Mouse (Mus musculus) heart, embryonic 10.5 days (tissue): ENCODE measurements around the gene Camk1d. TPM values are rescaled to one million over a fixed set of nuclear protein-coding genes. Genes with fewer than 3 reads are reported as not detected.

Experiments
- DNase-seq: peaks from one replicate; pipeline ENCODE4 v3.0.0-alpha.2; 2017; ENCODE audit warnings: low spot score
- H3K27ac ChIP-seq: fragments of 300-500 bp; sonication (generic); 2 replicates; pipeline ENCODE4 v1.5.1; 2016; ENCODE audit warnings: mild to moderate bottlenecking
- H3K27me3 ChIP-seq: fragments of 300-500 bp; sonication (generic); 2 replicates; pipeline ENCODE4 v1.6.1; 2016; ENCODE audit warnings: mild to moderate bottlenecking; ENCODE audit not compliant: poor library complexity, insufficient read depth, severe bottlenecking
- H3K36me3 ChIP-seq: fragments of 300-500 bp; sonication (generic); 2 replicates; pipeline ENCODE4 v1.6.1; 2016; ENCODE audit warnings: mild to moderate bottlenecking, moderate library complexity
- H3K4me1 ChIP-seq: fragments of 300-500 bp; sonication (generic); 2 replicates; pipeline ENCODE4 v1.6.1; 2016; ENCODE audit warnings: mild to moderate bottlenecking
- H3K4me3 ChIP-seq: fragments of 300-500 bp; sonication (generic); 2 replicates; pipeline ENCODE4 v1.5.1; 2016; ENCODE audit warnings: mild to moderate bottlenecking, moderate library complexity
- H3K9me3 ChIP-seq: fragments of 300-500 bp; sonication (generic); 2 replicates; pipeline ENCODE4 v1.6.1; 2016; ENCODE audit warnings: mild to moderate bottlenecking, moderate library complexity
- WGBS: fragments of 180-500 bp; shearing (Covaris S2); methylation state at CpG from one replicate; pipeline ENCODE4 v1.1.7; 2016; 5-methylcytosine and 5-hydroxymethylcytosine counted together
- polyA plus RNA-seq: library from polyadenylated mRNA; unstranded; fragments of >200 nt; fragmentation: Nextera tagmentation; extraction: Ambion mirVana; gene quantifications from 2 replicates; pipeline ENCODE4 v1.2.1, GENCODE M21; 2016

Gene Camk1d
- polyA plus RNA-seq, 1 experiment from 2014 or later: 1.1 TPM

- Histone ChIP-seq H3K9me3 (no peaks in the 10 kb centered on the region), H3K36me3 (no peaks in the 10 kb centered on the region), H3K27ac (no peak overlapping the region), H3K4me3 (no peak overlapping the region), H3K4me1 (peaks cover 12% of the 10 kb centered on the region; the same call in 1 of the 2 replicates), H3K27me3 (no peaks in the 10 kb centered on the region)
- whole genome bisulfite sequencing: 76% methylated on average over 7 of the region's 7 CpGs
- no peak for DNase-seq
These were observed 41.3 kb downstream of the Camk1d start for GRCm38 (mm10) chr2:5672906-5673589.

DNA sequence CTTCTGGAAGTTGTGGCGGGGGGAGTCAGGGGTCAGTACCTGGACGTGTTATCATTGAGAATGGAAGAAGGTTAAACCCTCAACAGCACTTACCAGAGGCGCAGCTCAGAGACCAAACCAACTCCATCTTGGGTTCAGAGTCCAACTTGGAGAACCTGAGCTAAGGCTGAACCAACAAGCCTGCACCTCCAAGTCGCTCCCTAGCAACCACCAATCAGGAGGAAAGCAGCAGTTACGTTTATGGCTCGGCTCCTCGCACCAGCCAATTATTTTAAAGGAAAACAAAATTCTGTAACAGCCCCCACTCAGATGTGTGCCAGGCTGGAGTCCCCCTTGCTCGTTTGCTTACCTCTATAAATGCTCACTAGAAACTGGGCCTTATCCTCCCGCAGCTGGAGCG is 44.2 kb downstream of the Camk1d start:
- no peaks in the 10 kb centered on the region for H3K4me1 ChIP-seq
- H3K27ac ChIP-seq: no peak overlapping the region
- WGBS: 88% methylated on average over 10 of the region's 10 CpGs
- no peaks in the 10 kb centered on the region for H3K9me3 ChIP-seq
- no peaks in the 10 kb centered on the region for H3K36me3 ChIP-seq
- no peak for DNase-seq
- H3K27me3 ChIP-seq: no peaks in the 10 kb centered on the region
- H3K4me3 ChIP-seq: no peak overlapping the region

- 84% methylated on average over 15 of the region's 15 CpGs for WGBS
These were observed 44.7 kb downstream of the Camk1d start for GRCm38 (mm10) chr2:5669498-5670040.

GRCm38 (mm10) chr2:5668940-5669339 is 45.4 kb downstream of the Camk1d start:
- H3K4me3 ChIP-seq: no peak overlapping the region
- H3K27ac ChIP-seq: no peak overlapping the region
- no peaks in the 10 kb centered on the region for H3K36me3 ChIP-seq
- H3K9me3 ChIP-seq: no peaks in the 10 kb centered on the region
- H3K4me1 ChIP-seq: no peaks in the 10 kb centered on the region
- DNase-seq: no peak
- 85% methylated on average over 4 of the region's 4 CpGs for WGBS
- no peaks in the 10 kb centered on the region for H3K27me3 ChIP-seq

More at GRCm38 (mm10) chr2:5669498-5670040, 44.7 kb downstream of the Camk1d start:
- H3K9me3 ChIP-seq: no peaks in the 10 kb centered on the region
- no peak for DNase-seq
- H3K4me1 ChIP-seq: no peaks in the 10 kb centered on the region
- no peak overlapping the region for H3K27ac ChIP-seq
- H3K4me3 ChIP-seq: no peak overlapping the region
- H3K36me3 ChIP-seq: no peaks in the 10 kb centered on the region
- no peaks in the 10 kb centered on the region for H3K27me3 ChIP-seq

DNA sequence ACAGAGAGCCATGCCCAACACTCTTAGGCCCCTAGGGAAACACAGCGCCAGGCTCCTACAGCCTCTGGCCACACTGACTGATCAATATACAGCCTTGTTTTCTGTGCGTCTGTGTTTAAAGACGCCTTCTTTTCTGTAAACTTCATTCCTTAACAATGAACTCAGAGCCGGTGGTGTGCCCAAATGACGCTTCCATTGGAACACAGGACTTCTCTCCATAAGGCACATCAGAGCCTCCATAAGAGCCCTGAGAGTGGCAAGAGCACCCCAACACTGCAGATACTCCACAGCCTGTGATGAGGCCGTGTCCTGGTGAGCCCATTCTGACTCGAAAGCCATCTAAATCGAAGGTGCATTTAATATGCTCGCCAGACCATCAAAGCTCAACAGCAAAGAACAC is 50.8 kb downstream of the Camk1d start:
- 90% methylated on average over 9 of the region's 9 CpGs for WGBS
- H3K27ac ChIP-seq: no peak overlapping the region
- no peak overlapping the region for H3K4me3 ChIP-seq
- no peak for DNase-seq
- peaks cover 4% of the 10 kb centered on the region; the same call in 1 of the 2 replicates for H3K4me1 ChIP-seq
- H3K9me3 ChIP-seq: no peaks in the 10 kb centered on the region
- no peaks in the 10 kb centered on the region for H3K27me3 ChIP-seq
- no peaks in the 10 kb centered on the region for H3K36me3 ChIP-seq

DNA sequence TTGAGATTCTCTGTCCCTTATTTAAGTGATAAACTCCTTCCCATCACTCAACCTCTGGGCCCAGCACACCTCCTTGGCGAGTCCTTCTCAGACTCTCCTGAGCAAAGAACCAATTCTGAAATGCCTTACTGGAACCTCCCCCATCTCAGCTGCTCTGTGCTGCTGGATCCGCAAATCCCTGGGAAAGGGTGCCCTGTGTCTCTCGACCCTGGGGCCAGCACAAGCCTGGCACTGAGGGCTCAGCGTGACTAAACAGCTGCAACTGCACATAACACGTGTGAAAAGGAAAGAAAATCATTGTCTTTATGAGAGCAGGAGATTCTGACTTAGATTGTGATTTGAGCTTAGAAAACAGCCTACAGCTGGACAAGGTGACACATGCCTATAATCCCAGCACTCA is 52.4 kb downstream of the Camk1d start:
- H3K4me1 ChIP-seq: peaks cover 4% of the 10 kb centered on the region; the same call in 1 of the 2 replicates
- no peaks in the 10 kb centered on the region for H3K36me3 ChIP-seq
- no peak overlapping the region for H3K27ac ChIP-seq
- H3K27me3 ChIP-seq: no peaks in the 10 kb centered on the region
- 63% methylated on average over 5 of the region's 5 CpGs for WGBS
- no peak overlapping the region for H3K4me3 ChIP-seq
- H3K9me3 ChIP-seq: no peaks in the 10 kb centered on the region
- no peak for DNase-seq

GRCm38 (mm10) chr2:5658000-5658399 is 56.3 kb downstream of the Camk1d start:
- DNase-seq: no peak
- 63% methylated on average over 3 of the region's 3 CpGs for WGBS
- no peaks in the 10 kb centered on the region for H3K36me3 ChIP-seq
- H3K4me3 ChIP-seq: no peak overlapping the region
- H3K4me1 ChIP-seq: peaks cover 6% of the 10 kb centered on the region; the same call in 1 of the 2 replicates
- no peak overlapping the region for H3K27ac ChIP-seq
- no peaks in the 10 kb centered on the region for H3K9me3 ChIP-seq
- no peaks in the 10 kb centered on the region for H3K27me3 ChIP-seq

DNA sequence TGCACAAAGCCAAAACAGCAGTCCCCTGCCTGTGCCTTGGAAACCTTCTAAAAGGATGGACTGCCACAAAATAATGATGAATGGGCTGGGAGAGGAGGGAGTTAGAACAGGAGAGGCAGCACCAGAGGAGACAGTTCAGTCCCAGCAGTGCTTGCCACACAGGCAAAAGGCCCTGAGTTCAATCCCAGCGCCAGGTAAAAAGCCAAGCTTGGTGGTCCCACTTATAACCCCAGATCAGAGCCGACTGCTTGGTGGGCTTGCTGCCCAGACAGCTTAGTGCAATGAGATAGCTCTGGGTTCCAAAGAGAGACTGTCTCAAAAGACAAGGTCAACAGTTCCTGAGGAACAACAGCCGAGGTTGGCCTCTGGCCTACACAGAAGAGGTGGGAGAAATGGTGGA is 58.0 kb downstream of the Camk1d start:
- no peaks in the 10 kb centered on the region for H3K36me3 ChIP-seq
- H3K9me3 ChIP-seq: no peaks in the 10 kb centered on the region
- 72% methylated on average over 3 of the region's 3 CpGs for WGBS
- H3K27ac ChIP-seq: no peak overlapping the region
- peaks cover 6% of the 10 kb centered on the region; the same call in 1 of the 2 replicates for H3K4me1 ChIP-seq
- no peaks in the 10 kb centered on the region for H3K27me3 ChIP-seq
- no peak overlapping the region for H3K4me3 ChIP-seq
- no peak for DNase-seq

- DNase-seq: no peak
These were observed 62.2 kb downstream of the Camk1d start for GRCm38 (mm10) chr2:5652071-5652470.

DNA sequence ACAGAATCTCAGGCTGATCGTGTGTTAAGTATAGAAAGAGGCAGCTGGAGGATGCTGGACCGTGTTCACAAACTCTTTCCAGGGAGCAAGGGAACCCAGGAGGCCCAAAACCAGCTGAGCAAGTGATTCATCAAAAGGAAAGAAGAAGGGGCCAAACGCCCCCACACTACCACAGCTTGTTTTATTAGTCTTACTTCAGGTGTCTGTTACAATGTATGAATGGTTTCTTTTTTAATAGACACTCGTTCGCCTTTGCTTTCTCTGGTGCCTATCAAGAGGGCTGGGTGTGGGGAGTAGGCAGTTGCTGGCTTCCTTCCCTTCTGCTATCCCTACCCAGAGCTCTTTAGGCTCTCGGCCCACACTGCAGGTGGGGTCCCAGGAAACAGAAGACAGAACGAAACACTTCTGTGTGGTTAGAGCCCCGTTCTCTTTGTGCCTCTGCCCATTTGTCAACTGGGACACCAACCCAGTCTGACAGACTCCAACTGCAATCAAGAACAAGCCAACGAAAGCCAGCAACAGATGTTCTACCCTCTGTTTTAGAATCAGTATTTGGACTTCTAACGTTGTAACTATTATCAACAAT is 62.9 kb downstream of the Camk1d start:
- H3K36me3 ChIP-seq: no peaks in the 10 kb centered on the region
- 0 out of 2 replicates have a peak, but pooled peaks cover 1% of the 10 kb centered on the region for H3K4me1 ChIP-seq
- no peak for DNase-seq
- H3K4me3 ChIP-seq: no peak overlapping the region
- no peaks in the 10 kb centered on the region for H3K27me3 ChIP-seq
- no peaks in the 10 kb centered on the region for H3K9me3 ChIP-seq
- 82% methylated on average over 10 of the region's 10 CpGs for WGBS
- no peak overlapping the region for H3K27ac ChIP-seq

More at GRCm38 (mm10) chr2:5652071-5652470, 62.2 kb downstream of the Camk1d start:
- Histone ChIP-seq H3K4me1 (0 out of 2 replicates have a peak, but pooled peaks cover 2% of the 10 kb centered on the region), H3K4me3 (no peak overlapping the region), H3K9me3 (no peaks in the 10 kb centered on the region), H3K27me3 (no peaks in the 10 kb centered on the region), H3K36me3 (no peaks in the 10 kb centered on the region), H3K27ac (no peak overlapping the region)
- WGBS: 88% methylated on average over 6 of the region's 6 CpGs

DNA sequence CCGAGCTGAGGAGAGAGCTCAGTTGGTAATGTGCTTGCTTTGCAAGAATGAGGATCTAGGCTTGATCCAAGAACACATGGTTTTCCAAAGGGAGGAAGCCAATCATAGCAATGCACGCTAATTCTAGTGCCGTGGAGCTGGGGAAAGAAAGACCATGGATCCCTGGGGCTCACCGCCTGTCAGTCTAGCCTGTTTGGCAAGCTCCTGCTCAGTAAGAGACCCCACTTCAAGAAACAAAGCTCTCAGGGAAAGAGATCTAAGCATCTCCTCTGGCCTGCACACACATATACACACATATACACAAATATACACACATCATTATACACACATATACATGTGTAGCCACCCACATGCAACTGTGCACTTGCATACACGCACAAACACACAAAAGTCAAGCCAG is 65.1 kb downstream of the Camk1d start:
- Histone ChIP-seq H3K9me3 (no peaks in the 10 kb centered on the region), H3K4me3 (no peak overlapping the region), H3K27ac (no peak overlapping the region), H3K4me1 (no peaks in the 10 kb centered on the region), H3K27me3 (no peaks in the 10 kb centered on the region), H3K36me3 (no peaks in the 10 kb centered on the region)
- DNase-seq: no peak
- 86% methylated on average over 5 of the region's 5 CpGs for WGBS

DNA sequence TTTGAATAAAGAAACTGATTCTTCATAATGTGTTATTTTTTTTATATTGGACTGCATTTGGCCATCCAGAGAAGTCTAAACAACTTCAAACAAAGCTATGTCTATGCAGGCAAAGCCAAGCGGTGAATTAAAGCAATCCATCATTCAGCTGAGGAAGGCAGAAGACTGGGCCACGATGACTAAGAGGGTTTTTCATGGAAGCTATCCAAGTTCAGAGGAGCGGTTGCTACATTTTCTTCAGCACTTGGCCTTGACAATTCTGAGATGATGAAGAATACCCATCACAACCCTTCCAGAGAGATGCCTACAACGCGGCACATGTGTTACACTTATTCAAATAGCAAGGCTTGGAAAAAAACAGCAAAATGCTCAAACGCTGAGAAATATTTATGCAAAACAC is 65.6 kb downstream of the Camk1d start:
- no peak overlapping the region for H3K4me3 ChIP-seq
- H3K4me1 ChIP-seq: no peaks in the 10 kb centered on the region
- 81% methylated on average over 6 of the region's 6 CpGs for WGBS
- no peak overlapping the region for H3K27ac ChIP-seq
- H3K9me3 ChIP-seq: no peaks in the 10 kb centered on the region
- H3K36me3 ChIP-seq: no peaks in the 10 kb centered on the region
- H3K27me3 ChIP-seq: no peaks in the 10 kb centered on the region
- no peak for DNase-seq

GRCm38 (mm10) chr2:5646322-5646721 is 68.0 kb downstream of the Camk1d start:
- 82% methylated on average over 5 of the region's 5 CpGs for WGBS
- Histone ChIP-seq H3K27me3 (no peaks in the 10 kb centered on the region), H3K36me3 (no peaks in the 10 kb centered on the region), H3K4me3 (no peak overlapping the region), H3K9me3 (no peaks in the 10 kb centered on the region), H3K27ac (no peak overlapping the region), H3K4me1 (peaks cover 5% of the 10 kb centered on the region; the same call in 1 of the 2 replicates)
- DNase-seq: no peak
